Mouse (Mus musculus): ENCODE results near the gene BC052040. TPM values are rescaled to one million over a fixed set of nuclear protein-coding genes. Genes with fewer than 3 reads are reported as not detected.

BC052040 gene
- polyA plus RNA-seq, 1 experiment, result 8.5 TPM

DNA sequence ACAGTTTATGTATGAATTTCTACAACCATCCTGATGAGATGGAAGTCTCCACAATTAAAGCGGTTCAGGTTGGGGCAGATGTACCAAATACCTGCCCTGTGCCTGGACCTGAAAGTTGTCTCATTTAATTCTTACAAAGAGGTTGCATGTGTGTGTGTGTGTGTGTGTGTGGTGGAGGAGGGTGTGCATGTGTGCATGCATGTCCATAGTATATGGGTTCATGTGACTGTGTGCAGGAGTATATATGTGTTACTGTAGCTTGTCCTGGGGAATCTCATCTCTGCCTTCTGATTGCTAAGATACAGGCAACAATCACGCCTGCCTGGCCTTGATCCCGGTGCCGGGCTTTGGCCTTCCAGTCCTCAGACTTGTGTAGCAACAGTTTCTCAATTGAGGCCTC, 106.1 kb downstream of the BC052040 start:
- Histone ChIP-seq H3K27ac (ENCODE audit: insufficient read depth, low read length) (no peak overlapping the region), H3K4me1 (ENCODE audit: control insufficient read depth, insufficient read depth, low read length) (no peaks in the 10 kb centered on the region; the same call in 1 of the 2 replicates), H3K4me3 (ENCODE audit: insufficient read depth, low read length) (no peak overlapping the region)
- no peak for TF ChIP-seq CTCF (IDR thresholded peaks at IDR 0.05; ENCODE audit: borderline replicate concordance, insufficient read depth, low read length)
- TF ChIP-seq POLR2A (IDR thresholded peaks at IDR 0.05; ENCODE audit: low read depth, low read length), result no peak

DNA sequence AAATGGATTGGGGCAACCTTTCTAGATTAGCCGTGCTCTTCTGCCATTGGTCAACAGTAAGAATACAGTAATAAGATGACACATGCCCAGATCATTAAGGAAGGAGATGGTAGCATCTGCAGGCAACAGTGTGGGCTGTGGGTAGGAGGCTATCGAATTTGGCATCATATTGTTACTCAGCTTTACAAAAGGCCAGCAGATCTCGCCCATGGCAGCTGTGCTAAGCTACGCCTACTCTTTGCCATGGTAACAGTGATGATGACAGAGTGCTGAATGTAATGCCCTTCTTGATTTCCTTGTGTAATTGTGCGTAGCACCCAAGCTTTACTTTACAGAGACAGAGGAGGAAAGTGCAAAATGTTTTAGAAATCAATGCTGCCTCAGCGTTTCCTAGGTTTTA, 106.8 kb downstream of the BC052040 start:
- no peak for TF ChIP-seq POLR2A (IDR thresholded peaks at IDR 0.05; ENCODE audit: low read depth, low read length)

DNA sequence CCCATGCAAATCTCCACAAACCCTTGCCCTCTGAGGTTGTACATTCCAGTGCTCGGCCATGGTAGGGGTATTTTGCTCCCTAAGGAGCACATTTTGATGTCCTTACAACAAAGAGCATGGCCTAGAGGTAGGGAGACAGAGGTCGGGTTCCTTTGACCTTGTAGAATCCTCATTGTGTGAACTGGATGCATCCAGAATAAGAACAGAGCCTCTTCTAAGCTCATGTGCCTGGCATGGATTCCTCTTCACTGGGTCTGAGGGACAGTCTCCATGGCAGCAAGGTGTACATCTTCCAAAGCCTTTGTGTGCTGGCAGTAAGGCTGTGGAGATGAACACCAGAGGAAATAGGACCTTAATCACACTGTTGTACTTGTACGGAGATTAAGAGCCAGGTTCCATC, 112.3 kb downstream of the BC052040 start:
- Histone ChIP-seq H3K27ac (ENCODE audit: insufficient read depth, low read length) (no peak overlapping the region), H3K4me1 (ENCODE audit: control insufficient read depth, insufficient read depth, low read length) (no peaks in the 10 kb centered on the region; the same call in 1 of the 2 replicates), H3K4me3 (ENCODE audit: insufficient read depth, low read length) (no peak overlapping the region)
- TF ChIP-seq POLR2A (IDR thresholded peaks at IDR 0.05; ENCODE audit: low read depth, low read length) (no peak), CTCF (IDR thresholded peaks at IDR 0.05; ENCODE audit: borderline replicate concordance, insufficient read depth, low read length) (no peak)

More for the DNA sequence above, 106.8 kb downstream of the BC052040 start:
- Histone ChIP-seq H3K4me1 (ENCODE audit: control insufficient read depth, insufficient read depth, low read length) (no peaks in the 10 kb centered on the region; the same call in 1 of the 2 replicates), H3K4me3 (ENCODE audit: insufficient read depth, low read length) (no peak overlapping the region), H3K27ac (ENCODE audit: insufficient read depth, low read length) (no peak overlapping the region)

DNA sequence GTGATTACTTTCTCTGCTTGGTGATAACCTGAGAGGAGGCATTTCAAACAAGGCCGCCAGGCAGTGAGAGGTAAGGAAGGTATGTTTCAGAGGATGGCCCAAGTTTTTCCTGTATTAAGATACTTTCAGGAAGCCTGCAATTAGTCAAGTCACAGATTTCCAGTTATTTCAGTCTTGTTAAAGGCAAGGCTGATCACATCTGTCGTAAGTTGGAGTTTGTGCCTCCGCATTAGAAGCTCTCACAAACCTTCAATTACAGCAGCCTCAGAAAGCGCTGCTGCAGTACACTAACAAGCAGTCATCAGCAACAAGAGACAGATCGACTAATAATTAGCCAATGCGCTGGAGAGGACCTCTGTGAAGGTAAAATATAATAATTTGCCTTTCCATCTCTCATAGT, 112.9 kb downstream of the BC052040 start:
- Histone ChIP-seq H3K4me1 (ENCODE audit: control insufficient read depth, insufficient read depth, low read length) (no peaks in the 10 kb centered on the region; the same call in 1 of the 2 replicates), H3K4me3 (ENCODE audit: insufficient read depth, low read length) (no peak overlapping the region), H3K27ac (ENCODE audit: insufficient read depth, low read length) (no peak overlapping the region)
- TF ChIP-seq CTCF (IDR thresholded peaks at IDR 0.05; ENCODE audit: borderline replicate concordance, insufficient read depth, low read length), result no peak
- TF ChIP-seq POLR2A (IDR thresholded peaks at IDR 0.05; ENCODE audit: low read depth, low read length), result no peak

DNA sequence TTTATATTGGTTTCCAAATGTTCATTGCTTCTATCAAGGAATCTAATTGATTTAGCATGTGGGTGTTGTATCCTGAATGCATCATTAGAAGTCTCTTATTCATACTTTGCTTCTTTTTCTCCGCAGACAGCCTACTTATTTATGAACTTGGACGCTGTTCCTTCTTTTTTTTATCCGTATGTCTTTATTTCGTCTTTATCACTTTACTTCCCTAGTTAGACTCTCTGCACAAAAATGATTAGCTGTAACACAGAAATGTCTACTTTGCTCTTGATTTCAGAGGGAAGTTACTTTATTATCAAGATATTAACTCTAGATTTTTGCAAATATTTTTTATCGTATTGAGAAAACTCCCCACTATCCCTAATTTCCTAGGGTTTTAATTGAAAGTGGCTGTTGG, 117.5 kb downstream of the BC052040 start:
- TF ChIP-seq CTCF (IDR thresholded peaks at IDR 0.05; ENCODE audit: borderline replicate concordance, insufficient read depth, low read length) (no peak), POLR2A (IDR thresholded peaks at IDR 0.05; ENCODE audit: low read depth, low read length) (no peak)
- no peak overlapping the region for H3K27ac ChIP-seq (ENCODE audit: insufficient read depth, low read length)
- H3K4me1 ChIP-seq (ENCODE audit: control insufficient read depth, insufficient read depth, low read length), result no peaks in the 10 kb centered on the region
- H3K4me3 ChIP-seq (ENCODE audit: insufficient read depth, low read length), result no peak overlapping the region

DNA sequence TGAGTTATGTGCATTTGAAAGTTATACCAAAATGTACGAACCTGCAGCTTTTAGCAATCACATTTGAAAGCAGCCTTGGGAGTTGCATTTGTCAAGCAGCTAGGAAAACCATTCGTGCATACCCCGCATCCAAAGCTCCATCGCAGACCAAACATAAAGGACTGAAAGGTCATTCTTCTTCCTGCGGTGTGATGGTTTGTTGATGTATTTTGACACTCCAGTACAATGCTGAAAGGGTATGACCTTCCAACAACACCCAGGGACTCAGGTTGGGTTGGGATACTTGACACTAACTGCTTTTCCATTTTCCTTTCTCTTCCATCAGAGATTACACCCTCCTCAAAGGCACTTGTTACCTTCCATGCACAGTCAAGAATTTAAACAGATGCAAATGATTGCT, 121.1 kb downstream of the BC052040 start:
- no peak overlapping the region for H3K27ac ChIP-seq (ENCODE audit: insufficient read depth, low read length)
- TF ChIP-seq POLR2A (IDR thresholded peaks at IDR 0.05; ENCODE audit: low read depth, low read length) (no peak), CTCF (IDR thresholded peaks at IDR 0.05; ENCODE audit: borderline replicate concordance, insufficient read depth, low read length) (no peak)
- H3K4me1 ChIP-seq (ENCODE audit: control insufficient read depth, insufficient read depth, low read length), result no peaks in the 10 kb centered on the region
- no peak overlapping the region for H3K4me3 ChIP-seq (ENCODE audit: insufficient read depth, low read length)

DNA sequence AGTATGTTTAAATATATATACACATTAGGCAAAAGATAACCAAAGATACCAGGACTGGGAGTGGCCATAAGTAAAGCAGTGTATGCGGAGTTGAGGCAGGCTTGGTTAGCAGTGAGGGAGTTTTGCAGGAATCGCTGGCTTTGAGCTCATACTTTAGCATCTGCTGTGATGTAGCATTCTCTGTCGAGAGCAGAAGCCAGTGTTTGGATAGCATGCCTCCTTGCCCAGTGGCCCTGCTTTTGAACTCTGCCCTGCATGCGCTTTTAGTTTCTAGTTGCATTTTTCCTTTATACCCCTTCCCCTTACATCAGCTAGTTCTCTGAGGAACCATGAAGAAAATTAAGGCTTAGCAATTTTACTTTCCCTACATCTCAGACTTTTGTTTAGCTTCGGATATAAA, 136.0 kb downstream of the BC052040 start:
- H3K27ac ChIP-seq (ENCODE audit: insufficient read depth, low read length), result no peak overlapping the region
- no peak overlapping the region for H3K4me3 ChIP-seq (ENCODE audit: insufficient read depth, low read length)
- no peak for TF ChIP-seq CTCF (IDR thresholded peaks at IDR 0.05; ENCODE audit: borderline replicate concordance, insufficient read depth, low read length)
- no peak for TF ChIP-seq POLR2A (IDR thresholded peaks at IDR 0.05; ENCODE audit: low read depth, low read length)
- H3K4me1 ChIP-seq (ENCODE audit: control insufficient read depth, insufficient read depth, low read length), result no peaks in the 10 kb centered on the region

DNA sequence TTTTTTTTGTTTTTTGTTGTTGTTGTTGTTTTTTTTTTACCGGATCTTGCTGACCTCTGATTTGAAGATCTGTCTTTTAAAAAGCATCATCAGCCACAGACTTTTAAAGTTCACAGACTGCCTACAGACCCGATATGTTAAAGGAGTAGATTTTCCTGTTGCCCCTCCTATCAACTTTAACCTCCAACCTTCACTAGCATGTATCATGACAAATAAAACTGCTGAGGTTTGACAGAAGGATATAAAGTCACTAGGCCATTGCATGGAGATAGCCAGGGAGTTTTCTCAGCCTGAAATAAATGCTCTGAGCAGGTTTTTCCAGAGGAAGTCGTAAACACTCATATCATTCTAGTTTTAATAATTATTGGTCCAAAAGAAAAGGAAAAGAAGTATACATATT, 136.5 kb downstream of the BC052040 start:
- H3K4me3 ChIP-seq (ENCODE audit: insufficient read depth, low read length), result no peak overlapping the region
- no peak for TF ChIP-seq POLR2A (IDR thresholded peaks at IDR 0.05; ENCODE audit: low read depth, low read length)
- no peak for TF ChIP-seq CTCF (IDR thresholded peaks at IDR 0.05; ENCODE audit: borderline replicate concordance, insufficient read depth, low read length)
- H3K27ac ChIP-seq (ENCODE audit: insufficient read depth, low read length), result no peak overlapping the region
- no peaks in the 10 kb centered on the region for H3K4me1 ChIP-seq (ENCODE audit: control insufficient read depth, insufficient read depth, low read length)

DNA sequence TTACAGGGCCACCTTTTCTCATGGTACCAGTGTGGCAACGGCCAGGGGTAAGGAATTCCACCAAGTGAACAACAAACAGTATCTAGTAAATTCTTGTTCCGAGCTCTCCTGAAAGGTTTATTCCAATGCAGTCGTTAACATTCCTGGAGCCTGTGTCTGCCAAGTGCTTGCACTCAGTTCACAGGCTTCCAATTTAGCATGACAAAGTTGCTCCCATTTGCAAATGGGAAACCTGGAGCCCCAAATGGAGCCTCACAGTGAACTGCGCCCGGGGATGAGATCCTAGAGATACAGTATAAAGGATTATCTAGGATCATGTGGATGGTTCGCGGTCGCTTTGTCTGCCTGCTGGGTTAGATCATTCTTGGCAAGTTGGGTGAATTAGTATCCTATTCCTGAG, 141.9 kb downstream of the BC052040 start:
- no peak for TF ChIP-seq CTCF (IDR thresholded peaks at IDR 0.05; ENCODE audit: borderline replicate concordance, insufficient read depth, low read length)
- TF ChIP-seq POLR2A (IDR thresholded peaks at IDR 0.05; ENCODE audit: low read depth, low read length), result no peak
- Histone ChIP-seq H3K27ac (ENCODE audit: insufficient read depth, low read length) (no peak overlapping the region), H3K4me1 (ENCODE audit: control insufficient read depth, insufficient read depth, low read length) (no peaks in the 10 kb centered on the region), H3K4me3 (ENCODE audit: insufficient read depth, low read length) (no peak overlapping the region)

DNA sequence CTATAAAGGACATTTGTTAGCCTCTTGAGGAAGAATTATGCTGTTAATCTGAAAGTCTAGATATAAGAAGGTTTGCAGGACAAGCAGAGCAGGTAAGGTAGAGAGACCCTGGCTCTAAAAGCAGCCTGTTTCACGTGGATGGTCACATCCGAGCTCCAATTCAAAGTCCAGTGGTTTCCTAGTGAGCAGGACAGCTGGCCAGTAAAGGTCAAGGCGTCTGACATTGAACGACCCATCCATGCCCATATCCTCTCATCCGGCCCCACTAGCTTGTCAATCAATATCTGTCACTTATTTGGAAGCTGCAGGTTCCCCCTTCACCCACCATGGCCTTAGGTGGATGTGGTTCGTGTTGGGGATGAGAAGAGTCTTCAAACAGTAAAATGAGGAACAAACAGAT, 142.7 kb downstream of the BC052040 start:
- TF ChIP-seq CTCF (IDR thresholded peaks at IDR 0.05; ENCODE audit: borderline replicate concordance, insufficient read depth, low read length) (no peak), POLR2A (IDR thresholded peaks at IDR 0.05; ENCODE audit: low read depth, low read length) (no peak)
- Histone ChIP-seq H3K4me1 (ENCODE audit: control insufficient read depth, insufficient read depth, low read length) (no peaks in the 10 kb centered on the region), H3K27ac (ENCODE audit: insufficient read depth, low read length) (no peak overlapping the region), H3K4me3 (ENCODE audit: insufficient read depth, low read length) (no peak overlapping the region)

DNA sequence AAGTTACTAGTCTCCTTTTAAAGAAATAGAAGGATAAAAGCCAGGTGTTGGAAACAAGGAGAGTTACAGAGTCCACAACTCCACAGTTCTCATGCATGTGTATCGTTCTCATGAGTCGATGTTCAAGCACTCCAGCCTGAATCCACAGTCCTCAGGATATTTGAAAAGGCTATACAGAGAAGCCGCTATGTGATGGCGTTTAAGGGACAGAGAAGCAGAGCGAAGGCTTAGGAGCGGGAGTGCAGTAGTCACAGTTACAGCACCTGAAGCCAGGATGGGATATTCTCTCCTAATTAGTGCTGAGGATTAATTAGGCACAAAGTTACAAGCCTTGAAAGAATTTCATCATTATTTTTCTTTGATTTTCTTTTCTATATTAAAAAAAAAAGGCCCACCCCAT, 143.2 kb downstream of the BC052040 start:
- no peak overlapping the region for H3K4me3 ChIP-seq (ENCODE audit: insufficient read depth, low read length)
- TF ChIP-seq POLR2A (IDR thresholded peaks at IDR 0.05; ENCODE audit: low read depth, low read length), result no peak
- TF ChIP-seq CTCF (IDR thresholded peaks at IDR 0.05; ENCODE audit: borderline replicate concordance, insufficient read depth, low read length), result no peak
- H3K27ac ChIP-seq (ENCODE audit: insufficient read depth, low read length), result no peak overlapping the region
- no peaks in the 10 kb centered on the region for H3K4me1 ChIP-seq (ENCODE audit: control insufficient read depth, insufficient read depth, low read length)

Measured in embryonic fibroblast, embryonic 13.5 days (primary cell).